Mouse (Mus musculus) cerebellum, adult 2 months (tissue): ENCODE measurements at regions not wholly inside any gene's neighbourhood (a gene's known extent, or its start where the extent isn't known, plus 50 kb on each side); places are given as distances from the start of the nearest gene placed in this dataset.

Experiments
- DNase-seq, 2 experiments: peaks; one replicate each; pipeline ENCODE4 v3.0.0; 2021
- H3K27ac ChIP-seq: fragments of 200-500 bp; 2 replicates; pipeline ENCODE4 v1.5.1; 2012; ENCODE audit warnings: low read length, control low read depth, inconsistent platforms; ENCODE audit not compliant: insufficient read depth
- H3K27me3 ChIP-seq: fragments of 200-500 bp; 2 replicates; pipeline ENCODE4 v1.6.1; 2012; ENCODE audit warnings: inconsistent platforms, mild to moderate bottlenecking, low read length, moderate library complexity; ENCODE audit not compliant: control insufficient read depth, insufficient read depth
- H3K4me1 ChIP-seq: fragments of 200-500 bp; 2 replicates; pipeline ENCODE4 v1.6.1; 2011; ENCODE audit warnings: low read length; ENCODE audit not compliant: control insufficient read depth, insufficient read depth
- H3K4me3 ChIP-seq: fragments of 200-500 bp; replicated peaks from 2 replicates; pipeline ENCODE3; 2011; ENCODE audit warnings: mild to moderate bottlenecking, low read depth, low read length, control low read depth; ENCODE audit not compliant: insufficient read depth
- CTCF ChIP-seq: fragments of 200-500 bp; IDR thresholded peaks from 2 replicates; pipeline ENCODE4 v1.5.1; 2011; ENCODE audit warnings: low read depth, mild to moderate bottlenecking, control low read depth, low read length, moderate library complexity, borderline replicate concordance; ENCODE audit not compliant: insufficient read depth
- POLR2A ChIP-seq: fragments of 200-500 bp; IDR thresholded peaks from 2 replicates; pipeline ENCODE4 v1.6.1; 2011; ENCODE audit warnings: low read length, control low read depth, borderline replicate concordance; ENCODE audit not compliant: insufficient read depth
- WGBS: fragments of 180-500 bp; shearing (Covaris S2); methylation state at CpG from one replicate; pipeline ENCODE4 v1.1.7; 2018; 5-methylcytosine and 5-hydroxymethylcytosine counted together

- Histone ChIP-seq H3K4me3 (no peak overlapping the region), H3K27me3 (no peaks in the 10 kb centered on the region), H3K27ac (no peak overlapping the region), H3K4me1 (no peaks in the 10 kb centered on the region)
- peak; percentile 70 to 87 for DNase-seq
- no peak for TF ChIP-seq CTCF
- TF ChIP-seq POLR2A = no peak
- WGBS = 29% methylated on average over 3 of the region's 3 CpGs
Observed at GRCm38 (mm10) chr6:31927181-31927580, 122.9 kb upstream of the 1700012A03Rik start.

DNA sequence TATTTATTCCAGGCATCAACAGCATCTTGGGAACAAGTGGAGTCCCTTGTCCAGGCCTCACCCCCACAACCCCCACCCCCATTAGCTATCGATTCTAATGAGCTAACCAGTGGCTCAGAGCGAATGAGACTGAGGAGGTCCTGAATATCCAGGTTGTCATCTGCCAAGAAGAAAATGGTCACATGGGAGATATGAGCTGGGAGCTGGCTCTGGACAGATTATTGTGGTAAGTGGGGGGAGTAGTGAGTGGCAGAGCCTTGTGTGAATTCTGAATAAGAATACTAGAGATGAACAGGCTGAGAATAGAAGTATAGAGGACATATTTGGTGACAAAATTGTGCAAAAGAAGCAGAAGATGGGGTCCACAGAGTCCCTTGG, 125.4 kb upstream of the 1700012A03Rik start:
- H3K4me3 ChIP-seq = no peak overlapping the region
- DNase-seq = peak in 1 of 2 experiments; percentile 1
- no peaks in the 10 kb centered on the region for H3K27me3 ChIP-seq
- H3K4me1 ChIP-seq = no peaks in the 10 kb centered on the region
- TF ChIP-seq CTCF = no peak
- TF ChIP-seq POLR2A = no peak
- 51% methylated on average over 2 of the region's 2 CpGs for WGBS
- H3K27ac ChIP-seq = no peak overlapping the region

DNA sequence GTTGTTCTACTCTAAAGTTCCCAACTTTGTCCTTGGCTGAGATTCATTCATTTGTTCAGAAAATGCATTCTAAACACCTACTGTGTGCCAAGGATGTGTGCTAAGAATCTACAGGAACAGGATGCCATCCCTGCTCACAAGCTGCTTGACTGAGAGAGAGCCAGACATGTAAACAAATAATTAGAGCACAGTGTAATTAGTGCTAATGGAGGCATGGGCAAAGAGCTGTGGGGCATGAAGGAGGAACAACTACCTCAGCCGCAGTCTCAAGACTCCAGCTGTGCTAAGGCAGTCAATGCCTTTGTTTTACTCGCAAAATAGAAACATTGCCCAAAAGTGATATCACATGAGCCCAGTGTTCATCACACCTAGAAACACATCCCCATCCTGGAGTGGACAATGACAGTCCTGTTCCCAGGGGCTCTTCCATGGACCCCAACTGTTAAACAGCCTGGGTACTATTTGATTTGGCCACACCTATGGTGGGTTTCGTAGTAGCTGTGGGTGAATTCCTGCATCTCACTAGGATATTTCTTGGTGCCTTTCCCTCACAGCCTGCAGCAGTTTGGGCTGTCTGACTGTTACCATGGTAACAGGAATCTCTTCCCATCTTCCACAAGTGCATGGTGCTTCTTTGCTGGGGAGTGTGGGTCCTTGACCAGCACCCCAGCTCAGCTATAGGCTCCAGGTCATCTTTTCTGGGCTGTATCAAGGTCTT, 125.9 kb upstream of the 1700012A03Rik start:
- 56% methylated on average over 3 of the region's 3 CpGs for WGBS
- H3K27me3 ChIP-seq = no peaks in the 10 kb centered on the region
- TF ChIP-seq CTCF (no peak), POLR2A (no peak)
- no peaks in the 10 kb centered on the region for H3K4me1 ChIP-seq
- H3K27ac ChIP-seq = no peak overlapping the region
- no peak overlapping the region for H3K4me3 ChIP-seq
- DNase-seq = no peak

GRCm38 (mm10) chr6:31921561-31922152, 128.4 kb upstream of the 1700012A03Rik start:
- Histone ChIP-seq H3K4me3 (no peak overlapping the region), H3K4me1 (no peaks in the 10 kb centered on the region), H3K27ac (no peak overlapping the region), H3K27me3 (no peaks in the 10 kb centered on the region)
- TF ChIP-seq CTCF (no peak), POLR2A (no peak)
- peak in 1 of 2 experiments; percentile 1 for DNase-seq
- 96% methylated on average over 9 of the region's 9 CpGs for WGBS

DNA sequence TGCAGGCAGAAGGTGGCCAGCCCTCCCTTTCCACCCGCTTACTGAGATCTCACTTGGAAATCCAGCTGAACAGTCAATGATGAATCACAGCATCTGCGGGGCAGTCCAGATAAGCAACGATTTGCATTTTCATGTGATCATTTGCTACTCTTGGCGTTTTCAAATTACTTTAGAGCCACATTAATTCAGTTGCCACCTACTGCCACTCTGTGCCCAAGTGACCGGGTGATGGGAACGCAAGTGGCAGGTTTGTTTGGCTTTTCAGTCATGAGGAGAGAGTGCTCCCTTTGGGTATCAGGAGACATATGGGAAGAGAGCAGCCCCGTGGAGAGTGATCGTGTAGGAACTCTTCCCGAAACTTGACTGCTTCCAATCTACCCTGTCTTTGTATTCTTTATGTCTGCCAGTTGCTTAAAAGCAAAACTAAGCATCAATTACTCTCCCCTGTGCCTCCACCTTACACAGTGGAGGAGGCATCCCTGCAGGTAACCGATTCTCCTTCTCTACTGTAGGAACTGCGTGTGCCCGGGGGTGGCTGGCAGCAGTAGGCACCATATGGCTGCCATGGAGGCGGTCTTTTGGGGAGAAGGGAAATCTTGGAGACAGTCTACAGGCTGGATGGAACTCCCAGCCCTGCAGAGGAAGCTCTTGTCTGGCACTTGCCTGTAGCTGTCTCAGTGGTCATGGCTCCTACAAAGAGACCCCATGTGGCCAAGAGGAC, 132.5 kb upstream of the 1700012A03Rik start:
- WGBS = 20% methylated on average over 13 of the region's 13 CpGs
- Histone ChIP-seq H3K27me3 (no peaks in the 10 kb centered on the region), H3K4me1 (no peaks in the 10 kb centered on the region), H3K27ac (no peak overlapping the region), H3K4me3 (peak overlapping the region; percentile 19)
- peak; percentile 83 to 87 for DNase-seq
- TF ChIP-seq POLR2A = no peak
- no peak for TF ChIP-seq CTCF

GRCm38 (mm10) chr6:31901791-31902190, 148.3 kb upstream of the 1700012A03Rik start:
- WGBS = 89% methylated on average over 2 of the region's 2 CpGs
- H3K4me1 ChIP-seq = peaks cover 3% of the 10 kb centered on the region; the same call in 1 of the 2 replicates
- H3K27me3 ChIP-seq = no peaks in the 10 kb centered on the region
- no peak overlapping the region for H3K27ac ChIP-seq
- no peak for TF ChIP-seq POLR2A
- no peak for TF ChIP-seq CTCF
- H3K4me3 ChIP-seq = no peak overlapping the region
- DNase-seq = no peak

- 16% methylated on average over 3 of the region's 3 CpGs for WGBS
- TF ChIP-seq CTCF (no peak), POLR2A (no peak)
- peaks cover 3% of the 10 kb centered on the region; the same call in 1 of the 2 replicates for H3K4me1 ChIP-seq
- H3K27me3 ChIP-seq = no peaks in the 10 kb centered on the region
- no peak overlapping the region for H3K27ac ChIP-seq
- H3K4me3 ChIP-seq = no peak overlapping the region
- DNase-seq = peak; percentile 24 to 47
Observed at GRCm38 (mm10) chr6:31899055-31899454, 151.0 kb upstream of the 1700012A03Rik start.
